Mouse (Mus musculus) erythroblast, embryonic 14.5 days (primary cell): ENCODE data around the gene Dnah6.

ENCODE experiments used
- GATA1 ChIP-seq: IDR thresholded peaks from 2 replicates; pipeline ENCODE4 v1.6.1; 2012; ENCODE audit warnings: low read length, inconsistent platforms, mixed read lengths
- TAL1 ChIP-seq: IDR thresholded peaks from 3 replicates; pipeline ENCODE4 v1.6.1; 2012; ENCODE audit warnings: low read length, inconsistent platforms, mixed read lengths

- TF ChIP-seq TAL1 (no peak), GATA1 (no peak)
Measured at GRCm38 (mm10) chr6:73064551-73064950, 156.9 kb downstream of the Dnah6 start.
